Mouse (Mus musculus) testis, postnatal 14 days (tissue): Measurements from ENCODE around the gene Plcg2.

Source experiments
- DNase-seq: peaks from one replicate; pipeline ENCODE4 v3.0.0; 2021; ENCODE audit warnings: low spot score

The Plcg2 gene

DNA sequence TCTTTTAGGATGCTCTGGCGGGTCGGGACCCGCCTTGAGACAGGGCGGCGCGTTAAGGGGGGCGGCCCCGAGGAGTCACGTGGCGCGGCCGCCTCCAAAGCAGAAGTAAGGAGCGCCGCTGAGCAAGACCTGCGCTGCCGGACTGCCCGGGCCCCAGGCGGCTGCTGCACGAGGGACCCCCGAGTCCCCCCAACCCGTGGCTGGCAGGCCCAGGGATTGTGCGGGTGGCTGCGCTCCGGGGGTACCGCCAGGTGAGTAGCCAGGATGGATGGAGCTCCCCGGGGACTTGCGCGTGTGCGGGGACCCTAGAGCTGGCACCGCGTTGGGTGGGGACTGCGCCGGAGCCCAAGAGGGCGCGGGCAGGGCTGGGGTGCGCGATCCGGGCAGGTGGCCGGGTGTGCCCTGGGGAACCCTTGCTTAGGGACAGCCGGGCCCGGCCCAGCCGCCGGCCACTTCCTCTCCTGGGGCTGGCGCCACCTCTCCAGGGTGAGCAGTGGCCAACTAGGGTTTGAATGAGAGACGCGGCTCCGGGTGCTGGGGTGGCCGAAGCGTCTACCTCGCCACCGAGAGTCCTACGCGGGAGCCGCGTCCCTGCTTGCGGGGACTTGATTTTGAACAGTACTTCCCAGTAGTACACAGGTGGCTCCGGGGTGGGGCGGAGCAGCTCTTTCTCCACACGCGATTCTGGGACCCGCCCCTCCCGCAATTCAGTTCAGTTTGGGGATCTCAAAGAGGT lies at the start of gene Plcg2:
Plcg2 (plus strand) TSS at position 113 of the 736 bp plus-strand sequence.
- no peak for DNase-seq

DNA sequence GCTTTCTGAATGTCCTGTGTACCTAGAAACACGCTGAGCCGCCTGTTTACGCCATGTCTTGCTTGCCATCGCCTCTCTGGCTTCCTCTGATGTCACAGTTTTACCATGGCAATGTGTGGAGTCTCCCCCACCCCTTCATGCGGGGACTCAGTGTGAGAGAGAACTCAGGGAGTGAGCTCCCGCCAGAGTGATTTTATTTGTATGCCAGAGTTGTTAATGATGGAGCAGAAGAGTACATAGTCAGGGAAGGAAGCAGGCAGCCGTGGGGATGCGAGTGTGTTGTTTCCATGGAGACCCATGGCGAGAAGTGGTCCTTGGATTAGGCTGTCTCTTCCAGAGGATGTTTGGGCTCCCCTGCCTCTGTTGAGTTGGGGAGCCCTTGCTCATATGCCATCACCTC lies 47.0 kb upstream of the Plcg2 start:
- DNase-seq: no peak

DNA sequence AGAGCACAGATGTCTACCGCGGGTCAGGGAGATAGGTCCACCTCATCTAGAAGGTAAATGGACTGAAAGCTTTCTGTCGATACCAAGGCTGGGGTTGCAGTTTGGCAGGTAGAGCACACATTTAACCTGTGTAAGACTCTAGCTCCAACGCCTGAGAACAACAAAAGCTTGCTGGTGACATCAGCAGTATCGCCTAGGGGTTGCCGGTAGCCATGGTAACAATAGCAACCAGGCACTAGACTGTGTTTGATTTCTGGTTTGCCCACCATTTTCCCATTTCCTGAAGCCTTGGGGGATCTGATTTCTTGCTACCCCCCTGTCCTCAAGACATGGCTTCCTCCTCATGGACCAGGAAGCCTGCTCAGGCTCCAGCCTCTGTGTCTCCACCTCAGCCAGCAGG lies 44.1 kb upstream of the Plcg2 start:
- DNase-seq: no peak

DNA sequence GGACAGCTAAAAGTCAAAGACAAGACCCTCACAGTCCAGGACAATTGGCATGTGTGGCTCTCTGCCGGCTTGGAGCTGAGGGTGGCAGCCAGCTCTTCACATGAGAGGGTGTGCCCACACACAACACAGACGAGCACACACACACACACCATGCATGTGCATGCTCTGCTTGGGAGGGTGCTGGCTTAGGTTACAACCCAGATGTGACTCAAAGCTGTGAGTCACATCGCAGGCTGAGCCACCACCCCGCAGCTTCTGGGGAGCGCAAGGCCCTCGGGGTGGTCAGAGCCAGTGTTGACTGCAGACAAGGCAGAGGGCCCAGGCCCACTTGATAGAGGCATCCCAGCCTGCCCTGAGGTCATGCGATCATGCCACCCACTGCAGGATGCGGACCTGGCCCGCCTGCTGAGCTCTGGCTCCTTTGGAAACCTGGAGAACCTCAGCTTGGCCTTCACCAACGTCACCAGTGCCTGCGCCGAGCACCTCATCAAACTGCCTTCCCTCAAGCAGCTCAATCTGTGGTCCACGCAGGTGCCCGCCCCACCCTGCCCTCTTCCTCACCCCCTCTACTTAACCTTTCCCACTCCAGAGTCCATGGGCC lies 43.5 kb upstream of the Plcg2 start:
- no peak for DNase-seq

DNA sequence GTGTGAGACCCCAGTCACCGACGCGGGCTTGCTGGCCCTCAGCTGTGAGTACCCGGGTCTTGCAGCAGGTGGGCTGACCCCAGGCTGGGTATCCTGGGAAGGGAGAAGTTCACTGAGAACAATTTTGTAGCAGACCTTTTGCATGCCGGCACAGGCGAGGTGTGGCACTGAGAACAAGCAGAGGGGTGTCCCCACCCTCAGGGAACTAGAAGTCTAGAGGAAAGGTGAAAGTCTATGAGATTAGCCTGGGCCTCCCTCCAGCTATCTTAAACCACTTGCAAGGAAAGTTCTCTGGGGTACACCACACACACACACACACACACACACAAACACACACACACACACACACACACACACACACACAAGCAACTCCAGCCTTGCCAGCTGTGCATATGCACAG lies 42.4 kb upstream of the Plcg2 start:
- DNase-seq: no peak

DNA sequence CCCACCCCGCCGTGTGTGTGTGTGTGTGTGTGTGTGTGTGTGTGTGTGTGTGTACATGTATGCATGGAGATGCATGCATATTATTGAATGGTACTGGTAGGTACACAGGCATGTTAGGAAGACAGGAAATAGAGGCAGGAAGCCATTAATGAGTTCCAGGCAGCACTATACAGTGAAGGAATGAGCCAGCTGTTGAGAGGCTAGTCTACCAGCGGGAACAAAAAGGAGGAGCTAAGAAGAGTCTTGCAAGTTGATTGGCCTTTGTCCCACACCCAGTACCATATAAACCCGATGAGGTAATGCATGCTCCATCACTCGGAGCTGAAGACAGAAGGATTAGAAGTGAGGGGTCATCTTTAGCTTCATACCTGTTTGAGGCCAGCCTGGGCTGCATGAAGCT lies 39.7 kb upstream of the Plcg2 start:
- no peak for DNase-seq

DNA sequence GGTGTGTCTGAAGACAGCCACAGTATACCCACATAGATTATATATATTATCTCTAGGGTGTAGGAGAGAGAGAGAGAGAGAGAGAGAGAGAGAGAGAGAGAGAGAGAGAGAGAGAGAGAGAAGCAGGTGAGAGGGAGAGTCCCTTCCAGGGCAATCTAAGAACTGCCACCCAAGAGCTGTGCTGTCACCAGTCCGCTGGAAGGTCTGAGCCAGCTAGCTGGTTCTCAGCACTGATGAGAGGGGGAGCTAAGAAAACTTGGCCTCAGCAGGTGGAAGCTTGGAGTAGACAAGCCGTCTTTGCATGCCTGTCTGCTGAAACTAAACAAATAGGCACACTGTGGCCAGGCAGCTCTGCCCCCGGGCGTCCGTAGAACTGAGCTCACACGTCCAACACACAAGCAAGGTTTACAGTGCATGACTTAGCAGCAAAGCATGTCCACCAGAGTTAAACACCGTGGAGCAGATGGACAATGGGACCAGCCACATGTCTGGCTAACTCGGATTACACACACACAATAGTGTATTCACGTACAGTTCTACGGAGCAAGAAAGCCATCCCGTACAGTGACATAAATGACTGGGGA lies 35.3 kb upstream of the Plcg2 start:
- no peak for DNase-seq

DNA sequence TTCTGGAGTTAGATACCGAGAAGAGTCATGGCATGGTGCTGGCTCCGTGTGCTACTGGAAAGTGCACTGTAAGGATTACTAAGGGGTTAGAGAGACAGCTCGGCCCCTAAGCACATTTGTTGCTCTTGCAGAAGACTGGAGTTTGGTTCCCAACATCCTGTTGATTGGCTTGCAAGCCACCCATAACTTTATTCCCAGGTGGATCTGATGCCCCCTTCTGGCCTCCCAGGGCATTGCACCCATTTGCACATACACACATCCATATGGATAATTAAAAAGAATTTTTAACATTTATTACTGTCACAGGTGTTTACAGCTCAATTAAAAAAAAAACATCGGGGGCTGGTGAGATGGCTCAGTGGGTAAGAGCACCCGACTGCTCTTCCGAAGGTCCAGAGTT lies 33.6 kb upstream of the Plcg2 start:
- no peak for DNase-seq

DNA sequence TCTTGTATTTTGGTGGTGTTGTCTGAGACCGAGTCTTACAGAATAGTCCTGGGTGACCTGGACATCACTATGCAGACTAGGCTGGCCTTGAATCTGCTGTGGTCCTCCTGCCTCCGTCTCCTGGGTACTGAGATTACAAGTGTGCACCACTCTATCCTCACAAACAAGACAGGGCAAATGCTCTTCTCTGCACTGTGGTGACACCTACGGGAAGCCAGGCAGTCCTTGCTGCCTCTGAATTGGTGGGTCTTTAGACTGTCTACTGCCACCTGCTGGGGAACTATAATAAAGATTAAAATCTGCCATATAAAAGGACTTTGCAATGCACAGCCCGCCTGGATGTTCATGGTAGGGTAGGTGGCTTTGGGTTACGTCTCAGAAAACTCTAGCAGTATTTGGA lies 32.8 kb upstream of the Plcg2 start:
- peak; percentile 35 for DNase-seq

DNA sequence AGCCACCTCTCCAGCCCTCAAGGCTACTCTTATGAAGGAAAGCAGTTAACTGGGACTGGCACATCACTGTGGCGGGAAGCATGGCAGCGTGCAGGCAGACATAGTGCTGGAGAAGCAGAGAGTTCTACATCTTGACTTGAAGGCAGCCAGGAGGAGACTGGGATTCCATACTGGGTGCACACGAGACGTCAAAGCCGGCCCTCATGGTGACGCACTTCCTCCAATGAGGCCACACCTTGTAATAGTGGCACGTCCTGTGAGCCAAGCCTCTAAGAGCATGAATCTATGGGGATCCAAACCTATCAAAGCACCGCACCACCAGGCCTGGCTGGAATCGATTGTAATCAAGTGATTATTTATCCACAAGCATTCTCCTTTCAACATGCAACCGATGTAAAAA lies 30.6 kb upstream of the Plcg2 start:
- no peak for DNase-seq

DNA sequence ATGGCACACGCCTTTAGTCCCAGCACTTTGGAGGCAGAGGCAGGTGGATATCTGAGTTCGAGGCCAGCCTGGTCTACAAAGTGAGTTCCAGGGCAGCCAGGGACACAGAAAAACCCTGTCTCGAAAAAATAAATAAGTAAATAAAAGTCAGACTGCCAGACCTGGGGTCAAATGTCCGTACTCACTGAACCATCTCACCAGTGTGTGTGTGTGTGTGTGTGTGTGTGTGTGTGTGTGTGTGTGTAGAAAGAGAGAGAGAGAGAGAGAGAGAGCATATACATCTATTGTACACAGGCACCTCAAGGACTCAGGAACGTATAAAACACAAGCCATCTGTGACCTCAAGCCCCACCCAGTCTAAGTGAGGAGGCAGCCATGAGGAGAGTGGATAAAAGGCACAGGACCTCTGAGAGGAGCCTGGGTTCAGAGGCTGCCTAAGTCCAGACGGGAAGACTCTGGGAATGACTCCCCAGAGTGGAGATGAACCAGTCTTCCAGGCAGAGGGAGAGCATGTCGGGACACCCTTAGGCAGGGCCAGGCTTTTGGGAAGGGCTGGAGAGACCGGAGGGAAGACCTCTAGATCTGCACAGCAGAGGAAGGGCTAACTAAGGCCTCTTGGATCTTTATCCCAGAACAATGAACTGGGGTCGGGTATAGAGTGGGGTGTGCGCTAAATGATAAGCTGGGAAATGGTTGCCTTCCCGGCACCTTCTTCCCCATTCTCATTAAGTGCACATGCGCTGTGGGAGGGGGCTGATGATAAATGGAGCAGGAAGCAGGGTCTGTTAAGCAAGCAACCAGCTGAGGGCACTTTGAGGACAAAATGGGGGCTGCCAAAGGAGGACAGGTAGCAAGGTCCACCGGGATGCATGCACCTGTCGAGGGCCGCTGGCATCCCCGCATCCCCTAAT lies 28.4 kb upstream of the Plcg2 start:
- no peak for DNase-seq

DNA sequence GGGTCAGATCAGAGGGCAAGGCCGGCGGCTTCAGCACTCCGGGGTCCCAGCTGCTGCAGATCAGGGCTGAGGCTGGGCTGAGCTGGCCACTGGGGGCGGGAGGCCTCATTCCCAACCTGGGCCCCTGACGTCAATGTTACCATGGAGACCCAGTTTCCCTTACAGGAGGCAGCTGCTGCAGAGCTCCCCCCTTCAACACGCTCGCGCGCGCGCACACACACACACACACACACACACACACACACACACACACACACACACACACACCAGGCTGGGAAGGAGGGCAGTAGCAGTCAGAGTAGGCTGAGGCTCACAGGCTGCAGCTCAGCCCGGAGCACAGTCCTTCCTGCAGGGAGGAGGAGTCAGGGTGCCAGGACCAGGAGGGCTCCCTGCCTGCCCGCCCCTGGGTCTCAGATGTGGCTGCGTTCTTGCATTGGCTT lies 27.7 kb upstream of the Plcg2 start:
- DNase-seq: peak; percentile 53

DNA sequence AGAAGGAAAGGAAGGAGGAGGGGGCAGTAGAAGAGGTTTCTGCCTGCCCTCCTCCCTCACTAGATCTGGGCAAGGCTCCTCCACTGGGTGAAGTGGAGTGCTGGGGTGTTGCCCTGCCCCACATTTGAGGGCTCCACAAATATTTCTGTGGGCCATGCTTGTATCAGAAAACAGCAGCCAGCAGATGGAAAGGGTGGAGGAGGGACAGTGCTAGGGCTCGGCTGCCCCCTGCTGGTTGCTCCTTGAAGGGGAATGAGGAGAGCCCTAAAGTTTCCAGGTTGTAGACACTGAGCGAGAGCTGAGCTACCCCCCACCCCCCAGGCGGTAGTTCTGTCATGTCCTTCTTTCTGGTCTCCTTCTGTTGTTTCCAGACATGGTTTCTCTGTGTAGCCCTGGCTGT lies 26.9 kb upstream of the Plcg2 start:
- no peak for DNase-seq

DNA sequence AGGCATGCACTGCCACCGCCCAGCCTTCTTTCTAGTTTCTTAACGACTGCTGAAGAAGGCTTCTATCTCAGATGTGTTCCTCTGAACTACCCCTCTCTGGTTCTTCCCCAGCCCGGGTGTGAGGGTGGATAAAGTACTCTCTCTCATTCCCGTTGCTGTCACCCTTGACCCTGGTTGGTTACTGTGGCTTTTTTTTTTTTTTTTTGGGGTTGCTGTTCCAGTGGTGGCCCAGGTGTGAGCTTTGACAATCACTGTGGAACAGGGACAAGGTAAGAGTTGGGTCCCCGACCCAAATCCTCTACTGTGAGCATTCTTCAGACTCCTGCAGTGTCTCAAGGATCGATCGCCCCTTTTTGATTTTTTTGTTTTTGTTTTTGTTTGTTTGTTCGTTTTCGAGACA lies 26.4 kb upstream of the Plcg2 start:
- no peak for DNase-seq

DNA sequence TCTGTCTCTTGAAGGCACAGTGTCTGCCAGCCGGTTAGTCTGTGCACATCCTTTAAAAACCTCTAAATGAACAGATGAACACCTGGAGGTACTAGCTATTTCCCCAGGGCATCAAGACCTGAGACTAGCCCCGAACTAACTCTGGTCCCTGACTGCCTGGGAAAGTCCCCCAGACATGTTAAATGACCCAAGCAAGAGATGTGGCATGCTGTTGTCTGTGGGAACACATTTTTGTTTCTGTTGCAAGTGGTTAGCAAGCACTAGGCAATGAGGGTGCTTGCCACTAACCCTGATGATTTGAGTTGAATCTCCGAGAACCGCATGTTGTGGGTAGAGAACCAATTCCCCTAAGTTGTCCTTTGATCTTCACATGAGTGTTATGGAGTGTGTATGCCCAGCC lies 25.8 kb upstream of the Plcg2 start:
- no peak for DNase-seq

DNA sequence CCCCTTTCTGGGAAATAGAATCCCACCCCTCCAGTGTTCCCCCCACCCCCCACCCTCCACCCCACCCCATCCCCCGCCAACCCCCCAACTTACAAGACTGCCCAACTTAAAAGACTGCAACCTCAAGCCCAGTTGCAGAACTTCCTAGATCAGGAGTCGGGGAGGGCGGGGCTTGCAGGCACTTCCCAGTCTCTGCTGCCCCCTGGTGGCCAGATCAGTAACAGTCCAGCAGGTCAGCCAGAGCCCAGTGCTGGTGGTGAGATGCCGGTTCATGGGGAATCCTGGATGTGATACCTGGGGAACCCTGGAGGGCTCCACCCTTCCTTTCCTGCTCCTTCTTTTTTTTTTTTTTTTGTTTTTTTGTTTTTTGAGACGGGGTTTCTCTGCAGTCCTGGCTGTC lies 23.1 kb upstream of the Plcg2 start:
- peak; percentile 88 for DNase-seq

DNA sequence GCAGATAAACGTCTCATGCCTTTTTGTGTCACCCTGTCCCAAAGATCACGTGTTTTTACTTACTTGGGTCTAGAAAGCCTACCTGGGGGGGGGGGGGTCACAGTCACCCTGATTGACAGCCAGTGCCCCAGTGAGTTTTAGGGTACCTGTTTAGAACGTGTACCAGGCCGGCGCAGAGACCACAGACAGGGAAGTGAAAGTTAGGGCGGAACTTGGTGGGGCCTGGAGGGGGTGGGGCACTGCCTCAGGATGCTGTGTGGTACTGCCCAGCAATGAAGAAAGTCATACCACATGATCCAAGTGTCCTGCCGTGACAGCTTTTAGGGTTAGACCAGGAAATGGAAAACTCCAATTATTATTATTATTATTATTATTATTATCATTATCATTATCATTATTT lies 22.3 kb upstream of the Plcg2 start:
- DNase-seq: no peak

DNA sequence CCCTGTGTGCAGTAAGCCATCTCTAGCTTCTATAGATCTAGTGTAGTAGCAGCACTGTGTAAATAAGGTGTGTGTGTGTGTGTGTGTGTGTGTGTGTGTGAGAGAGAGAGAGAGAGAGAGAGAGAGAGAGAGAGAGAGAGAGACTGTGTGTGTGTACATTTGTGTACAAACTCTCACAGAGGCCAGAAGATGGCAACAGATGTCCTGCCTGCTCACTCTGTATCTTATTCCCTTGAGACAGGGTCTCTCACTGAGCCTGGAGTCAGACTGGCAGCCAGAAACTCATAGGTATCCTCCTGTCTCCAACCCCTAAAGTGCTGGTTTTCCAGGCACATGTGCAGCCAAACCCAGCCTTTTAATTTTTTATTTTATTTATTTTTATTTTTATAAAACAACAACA lies 20.0 kb upstream of the Plcg2 start:
- DNase-seq: no peak

DNA sequence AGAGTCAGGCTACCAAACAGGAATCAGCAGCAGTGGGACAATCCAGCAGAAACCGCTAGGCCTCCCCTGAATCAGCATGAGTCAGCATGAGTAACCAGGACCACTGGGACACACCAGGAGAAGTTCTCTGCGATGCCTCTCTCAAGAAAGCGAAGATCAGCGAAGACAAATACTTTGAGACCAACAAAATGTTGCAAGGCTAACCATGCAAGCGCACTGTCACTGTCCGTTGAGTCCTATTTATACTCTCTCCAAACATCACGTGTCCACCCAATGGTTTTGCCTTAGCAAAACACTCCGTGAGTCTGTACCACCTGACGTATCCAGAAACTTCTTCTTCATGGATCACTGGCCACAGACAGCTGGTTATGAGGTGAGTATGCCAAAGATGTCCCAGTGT lies 18.1 kb upstream of the Plcg2 start:
- no peak for DNase-seq

DNA sequence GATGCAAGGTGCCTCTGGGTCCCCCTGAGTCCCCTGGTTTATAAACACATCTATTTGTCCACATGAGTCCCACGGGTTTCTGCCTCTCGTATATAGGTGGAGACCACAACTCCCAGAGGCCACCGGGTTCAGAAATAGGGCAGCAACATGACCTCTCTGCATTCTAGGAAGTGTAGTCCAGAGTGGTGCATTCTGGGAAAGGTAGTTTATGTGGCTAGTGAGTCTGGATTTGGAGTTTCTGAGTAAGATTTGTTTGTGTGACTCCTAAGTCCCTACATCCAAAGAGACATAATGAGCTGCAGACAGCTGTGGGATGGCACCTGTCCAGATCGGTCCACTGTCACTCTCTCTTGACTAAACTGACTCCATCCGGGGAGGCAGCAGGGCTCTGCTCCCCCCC lies 17.6 kb upstream of the Plcg2 start:
- no peak for DNase-seq

DNA sequence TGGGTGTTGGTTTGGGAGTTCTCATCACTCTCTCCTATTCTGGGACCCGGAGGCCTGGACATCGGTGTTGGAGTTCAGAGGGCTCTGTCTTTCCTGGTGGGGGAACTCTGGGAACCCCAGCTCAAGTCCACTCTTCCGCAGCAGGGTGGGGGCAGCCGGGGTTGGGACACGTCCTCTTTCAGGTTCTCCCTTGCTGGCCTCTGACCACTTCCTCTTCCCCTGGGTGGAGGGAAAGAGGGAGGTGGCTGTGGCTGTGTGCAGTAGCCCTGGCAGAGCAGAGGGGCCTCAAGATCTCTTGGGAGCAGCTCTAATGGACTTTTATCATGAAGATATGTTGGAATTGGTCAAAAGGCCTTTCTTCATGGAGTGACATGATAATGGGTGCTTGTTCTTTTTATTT lies 16.3 kb upstream of the Plcg2 start:
- DNase-seq: no peak

DNA sequence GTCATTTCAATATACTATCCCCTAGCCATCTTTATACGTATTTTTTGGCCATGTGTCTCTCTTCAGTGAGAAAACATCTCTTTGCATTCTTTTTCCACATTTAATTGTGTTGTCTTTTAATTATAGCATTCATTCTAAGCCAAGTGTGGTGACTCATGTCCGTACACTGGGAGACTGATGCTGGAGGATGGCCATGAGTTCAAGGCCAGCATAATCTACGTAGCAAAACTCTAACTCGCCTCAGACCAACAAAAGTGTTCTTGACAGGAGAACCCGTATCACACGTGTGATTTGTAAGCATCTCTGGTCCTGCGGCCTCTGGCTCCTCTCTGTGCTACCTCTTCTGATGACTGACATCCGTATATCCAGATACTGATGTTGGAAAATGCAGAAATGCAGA lies 13.4 kb upstream of the Plcg2 start:
- no peak for DNase-seq

DNA sequence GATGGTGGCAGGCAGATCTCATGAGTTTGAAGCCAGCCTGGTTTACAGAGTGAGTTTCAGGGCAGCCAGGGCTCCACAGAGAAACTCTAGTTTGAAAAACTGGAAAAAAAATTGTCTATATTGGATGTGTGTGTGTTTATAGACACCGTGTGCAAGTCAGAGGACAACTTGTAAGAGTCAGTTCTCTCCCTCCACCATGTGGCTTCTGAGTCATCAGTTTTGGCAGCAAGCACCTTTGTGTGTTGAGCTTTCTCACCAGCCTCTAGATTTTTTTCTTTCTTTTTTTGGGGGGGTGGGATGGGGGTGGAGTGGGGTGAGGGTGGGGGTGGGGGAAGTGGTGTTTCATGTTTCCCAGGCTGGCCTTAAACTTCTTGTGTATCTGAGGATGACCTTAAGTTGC lies 12.8 kb upstream of the Plcg2 start:
- DNase-seq: no peak
